Comparison of ENCODE assay signal across 15 mouse cellular contexts in genomic region chr2:50649656-50650055, GRCm38 (mm10).
"Had no signal": no experiment of that assay in that cellular context is flagged by ENCODE, and none has a peak within 500 bp of the region (broad histone marks: within the 10 kb centered on the region; RNA-seq: fewer than 3 reads in every experiment).

No protein-coding gene starts in this region.

- DNase-seq: kidney, adult 2 months; kidney, postnatal 25 days; layer of hippocampus, adult 9-11 months; liver; liver, embryonic 13.5 days; lung, postnatal 36 days; thymus, postnatal 25 days had no signal

- H3K9me3 ChIP-seq: limb, embryonic 10.5 days; limb, embryonic 13.5 days; liver, embryonic 13.5 days; lung, embryonic 15.5 days; midbrain, embryonic 10.5 days had no signal

- H3K27ac ChIP-seq: kidney, postnatal 0 days; layer of hippocampus, adult 2 months; limb, embryonic 10.5 days; limb, embryonic 13.5 days; liver, embryonic 13.5 days; lung, embryonic 15.5 days; midbrain, embryonic 10.5 days had no signal

- H3K4me1 ChIP-seq: limb, embryonic 10.5 days; liver, embryonic 13.5 days; lung, embryonic 15.5 days; megakaryocyte, embryonic 14.5 days had no signal

- H3K9ac ChIP-seq: limb, embryonic 13.5 days; liver, embryonic 13.5 days; lung, embryonic 15.5 days had no signal

- H3K36me3 ChIP-seq: limb, embryonic 10.5 days; limb, embryonic 13.5 days; liver, embryonic 13.5 days; lung, embryonic 15.5 days; midbrain, embryonic 10.5 days had no signal

- H3K4me2 ChIP-seq: limb, embryonic 13.5 days; liver, embryonic 13.5 days; lung, embryonic 15.5 days had no signal

- H3K27me3 ChIP-seq: limb, embryonic 13.5 days; liver, embryonic 13.5 days; lung, embryonic 15.5 days; megakaryocyte, embryonic 14.5 days had no signal

- H3K4me3 ChIP-seq: layer of hippocampus, adult 2 months; limb, embryonic 10.5 days; limb, embryonic 13.5 days; liver, embryonic 13.5 days; lung, embryonic 15.5 days; megakaryocyte, embryonic 14.5 days; midbrain, embryonic 10.5 days had no signal

- ATAC-seq: intestine, postnatal 0 days had no signal
